Mouse (Mus musculus) neural tube, embryonic 15.5 days (tissue): ENCODE measurements around the gene Kynu. TPM values are rescaled to one million over a fixed set of nuclear protein-coding genes. Genes with fewer than 3 reads are reported as not detected.

Experiments
- ATAC-seq: fragments of 200-750 bp; cut with Nextera tagmentation; 2 replicates; pipeline ENCODE4 v1.8.0; 2017; ENCODE audit warnings: mild to moderate bottlenecking, moderate TSS enrichment, moderate library complexity; ENCODE audit not compliant: low FRiP score
- H3K27ac ChIP-seq: fragments of 300-500 bp; sonication (generic); replicated peaks from 2 replicates; pipeline ENCODE4 v1.5.1; 2015; ENCODE audit warnings: mild to moderate bottlenecking, inconsistent platforms
- H3K27me3 ChIP-seq: fragments of 300-500 bp; sonication (generic); replicated peaks from 2 replicates; pipeline ENCODE4 v1.6.1; 2015; ENCODE audit warnings: inconsistent platforms
- H3K36me3 ChIP-seq: fragments of 300-500 bp; sonication (generic); 2 replicates; pipeline ENCODE4 v1.6.1; 2015; ENCODE audit warnings: inconsistent platforms
- H3K4me1 ChIP-seq: fragments of 300-500 bp; sonication (generic); 2 replicates; pipeline ENCODE4 v1.6.1; 2015; ENCODE audit warnings: inconsistent platforms
- H3K4me2 ChIP-seq: fragments of 300-500 bp; sonication (generic); 2 replicates; pipeline ENCODE4 v1.6.1; 2015; ENCODE audit warnings: inconsistent platforms, mild to moderate bottlenecking, moderate library complexity
- H3K4me3 ChIP-seq: fragments of 300-500 bp; sonication (generic); replicated peaks from 2 replicates; pipeline ENCODE4 v1.5.1; 2015; ENCODE audit warnings: mild to moderate bottlenecking, inconsistent platforms
- H3K9ac ChIP-seq: fragments of 300-500 bp; sonication (generic); replicated peaks from 2 replicates; pipeline ENCODE4 v1.6.1; 2015; ENCODE audit warnings: mild to moderate bottlenecking, inconsistent platforms
- H3K9me3 ChIP-seq: fragments of 300-500 bp; sonication (generic); replicated peaks from 2 replicates; pipeline ENCODE4 v1.6.1; 2016; ENCODE audit warnings: inconsistent platforms
- WGBS: fragments of 180-500 bp; shearing (Covaris S2); methylation state at CpG from one replicate; pipeline ENCODE4 v1.1.7; 2015; ENCODE audit warnings: mixed read lengths; 5-methylcytosine and 5-hydroxymethylcytosine counted together
- polyA plus RNA-seq: library from polyadenylated mRNA; unstranded; fragments of >200 nt; fragmentation: Nextera tagmentation; extraction: Ambion mirVana; gene quantifications from 2 replicates; pipeline ENCODE4 v1.2.1, GENCODE M21; 2015

Gene Kynu
- polyA plus RNA-seq, 1 experiment from 2014 or later: 0.31 TPM

DNA sequence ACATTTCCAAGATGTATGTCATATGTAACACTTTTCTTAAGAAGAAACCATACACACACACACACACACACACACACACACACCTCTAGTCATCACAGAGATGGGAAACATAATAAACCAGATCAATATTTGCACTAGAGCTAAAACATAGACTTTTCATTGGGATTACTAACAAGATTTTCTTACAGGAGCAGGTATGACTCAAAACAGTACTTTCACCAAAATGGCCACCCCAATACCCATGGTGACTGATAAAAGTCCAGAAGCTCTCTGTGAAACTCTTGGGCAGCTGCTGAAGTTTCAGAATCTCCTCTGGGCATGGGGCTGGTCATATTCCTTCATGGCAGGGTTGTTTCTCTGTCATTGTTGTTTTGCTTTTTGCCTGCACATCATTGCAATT lies 114.5 kb downstream of the Kynu start:
- no peaks in the 10 kb centered on the region for H3K27me3 ChIP-seq
- no peak overlapping the region for H3K9ac ChIP-seq
- H3K9me3 ChIP-seq: no peaks in the 10 kb centered on the region
- H3K4me1 ChIP-seq: no peaks in the 10 kb centered on the region
- no peak overlapping the region for H3K27ac ChIP-seq
- no peak for ATAC-seq
- H3K4me3 ChIP-seq: no peak overlapping the region
- no peaks in the 10 kb centered on the region for H3K36me3 ChIP-seq
- H3K4me2 ChIP-seq: no peak overlapping the region

DNA sequence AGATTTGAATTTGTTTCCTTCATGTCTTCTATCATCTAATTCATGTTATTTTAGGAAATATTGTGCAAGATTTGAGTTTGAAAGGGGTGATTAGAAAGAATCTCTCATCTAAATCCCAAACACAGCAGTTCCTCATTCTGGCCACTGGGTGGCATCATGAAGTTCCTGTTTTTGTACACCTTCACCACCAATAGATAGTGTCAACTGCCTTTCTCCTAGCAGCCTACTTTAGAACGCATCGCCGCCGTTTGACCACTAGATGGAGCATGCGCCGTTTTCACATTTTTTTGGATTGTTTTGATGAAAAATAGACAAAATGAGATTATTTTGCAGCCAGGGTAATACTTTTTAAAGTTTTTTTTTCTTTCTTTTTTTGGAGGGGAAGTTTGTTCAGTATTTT lies 118.5 kb downstream of the Kynu start:
- no peak overlapping the region for H3K4me3 ChIP-seq
- ATAC-seq: peak; percentile 87; the same call in 1 of the 2 replicates
- 2% methylated on average over 6 of the region's 6 CpGs for WGBS
- no peaks in the 10 kb centered on the region for H3K27me3 ChIP-seq
- no peak overlapping the region for H3K9ac ChIP-seq
- H3K9me3 ChIP-seq: no peaks in the 10 kb centered on the region
- no peak overlapping the region for H3K27ac ChIP-seq
- H3K4me2 ChIP-seq: no peak overlapping the region
- H3K4me1 ChIP-seq: no peaks in the 10 kb centered on the region
- no peaks in the 10 kb centered on the region for H3K36me3 ChIP-seq

DNA sequence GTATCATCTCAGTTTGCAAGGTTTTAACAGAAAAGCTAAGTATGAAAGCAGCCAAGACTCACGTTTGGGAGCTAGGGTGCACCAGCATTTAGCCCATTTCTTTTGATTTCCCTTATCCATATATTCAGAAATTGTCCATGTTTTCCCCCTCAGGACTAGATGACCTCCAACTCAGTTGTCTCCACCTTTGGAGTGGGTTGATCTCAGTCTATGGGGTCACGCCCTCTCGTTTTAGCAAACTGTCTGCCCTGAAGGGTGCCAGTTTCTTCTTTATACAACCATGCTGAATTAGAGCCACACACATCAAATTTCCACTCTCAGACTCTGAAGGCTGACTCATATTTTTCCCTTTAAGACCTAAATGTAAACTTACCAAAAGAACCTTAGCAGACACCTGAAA lies 119.0 kb downstream of the Kynu start:
- no peak overlapping the region for H3K27ac ChIP-seq
- no peaks in the 10 kb centered on the region for H3K9me3 ChIP-seq
- no peak overlapping the region for H3K4me2 ChIP-seq
- H3K27me3 ChIP-seq: no peaks in the 10 kb centered on the region
- no peak overlapping the region for H3K4me3 ChIP-seq
- 60% methylated on average over 3 of the region's 3 CpGs for WGBS
- no peak for ATAC-seq
- no peak overlapping the region for H3K9ac ChIP-seq
- no peaks in the 10 kb centered on the region for H3K4me1 ChIP-seq
- no peaks in the 10 kb centered on the region for H3K36me3 ChIP-seq

DNA sequence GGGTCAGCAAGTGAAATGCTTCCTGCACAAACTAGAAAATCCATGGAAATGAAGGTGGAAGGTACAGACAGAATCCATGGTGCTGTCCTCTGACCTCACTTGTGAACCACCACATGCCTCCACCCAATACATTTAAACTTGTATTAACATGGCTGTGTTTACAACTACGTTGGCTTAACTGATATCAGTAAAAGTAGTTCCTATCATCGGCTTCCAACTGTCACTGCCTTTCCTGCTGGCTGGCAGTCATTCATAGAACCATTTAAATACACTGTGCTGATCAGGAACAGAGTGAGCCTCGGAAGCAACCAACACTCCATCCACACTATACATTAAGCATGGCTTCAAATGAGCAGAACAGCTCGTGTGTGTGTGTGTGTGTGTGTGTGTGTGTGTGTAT lies 120.1 kb downstream of the Kynu start:
- WGBS: 89% methylated on average over 4 of the region's 4 CpGs
- no peak overlapping the region for H3K4me3 ChIP-seq
- H3K4me2 ChIP-seq: no peak overlapping the region
- no peaks in the 10 kb centered on the region for H3K36me3 ChIP-seq
- H3K27ac ChIP-seq: no peak overlapping the region
- no peak overlapping the region for H3K9ac ChIP-seq
- H3K4me1 ChIP-seq: no peaks in the 10 kb centered on the region
- ATAC-seq: no peak
- H3K27me3 ChIP-seq: no peaks in the 10 kb centered on the region
- H3K9me3 ChIP-seq: no peaks in the 10 kb centered on the region

DNA sequence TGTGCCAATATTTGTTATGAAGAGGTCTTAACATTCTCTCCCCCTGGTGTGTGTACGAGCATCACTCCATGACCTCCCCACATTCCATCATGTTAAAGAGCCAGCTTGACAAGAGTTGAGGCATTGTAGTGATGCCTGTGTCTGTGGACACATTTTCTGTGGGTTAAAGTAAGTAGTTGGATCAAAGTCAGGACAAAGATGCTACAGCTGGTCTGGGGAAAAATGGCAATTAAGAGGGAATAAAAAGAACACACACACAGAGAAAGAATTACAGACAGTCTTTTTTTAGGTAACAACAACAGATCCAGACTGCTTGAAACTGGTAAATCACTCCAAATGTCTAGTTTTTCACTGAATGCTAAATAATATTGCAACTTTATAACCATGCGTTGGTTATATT lies 135.3 kb downstream of the Kynu start:
- no peaks in the 10 kb centered on the region for H3K9me3 ChIP-seq
- no peak overlapping the region for H3K27ac ChIP-seq
- H3K36me3 ChIP-seq: no peaks in the 10 kb centered on the region
- no peaks in the 10 kb centered on the region for H3K4me1 ChIP-seq
- no peaks in the 10 kb centered on the region for H3K27me3 ChIP-seq
- no peak for ATAC-seq
- no peak overlapping the region for H3K4me2 ChIP-seq
- H3K4me3 ChIP-seq: no peak overlapping the region
- WGBS: 85% methylated on average over 2 of the region's 2 CpGs
- no peak overlapping the region for H3K9ac ChIP-seq

DNA sequence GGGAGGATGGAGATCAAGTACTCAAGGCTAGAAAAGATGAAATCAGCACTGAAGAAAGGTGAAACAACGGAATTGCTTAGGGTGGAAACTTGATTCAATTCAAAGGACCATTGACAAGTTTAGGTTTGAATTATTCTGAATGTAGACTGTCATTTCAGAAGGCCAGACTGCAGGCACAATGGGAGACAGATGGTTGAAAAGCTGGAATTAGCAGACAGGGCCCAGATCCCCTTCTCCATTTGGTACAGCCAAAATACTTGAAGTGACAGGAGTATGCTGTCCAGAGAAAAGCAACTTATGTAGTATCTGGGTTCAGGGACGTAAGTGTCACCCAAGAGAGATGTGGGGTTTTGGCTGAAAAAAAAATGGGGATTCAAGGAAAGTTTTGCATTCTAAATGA lies 136.2 kb downstream of the Kynu start:
- H3K36me3 ChIP-seq: no peaks in the 10 kb centered on the region
- WGBS: 96% methylated on average over 2 of the region's 2 CpGs
- no peak for ATAC-seq

DNA sequence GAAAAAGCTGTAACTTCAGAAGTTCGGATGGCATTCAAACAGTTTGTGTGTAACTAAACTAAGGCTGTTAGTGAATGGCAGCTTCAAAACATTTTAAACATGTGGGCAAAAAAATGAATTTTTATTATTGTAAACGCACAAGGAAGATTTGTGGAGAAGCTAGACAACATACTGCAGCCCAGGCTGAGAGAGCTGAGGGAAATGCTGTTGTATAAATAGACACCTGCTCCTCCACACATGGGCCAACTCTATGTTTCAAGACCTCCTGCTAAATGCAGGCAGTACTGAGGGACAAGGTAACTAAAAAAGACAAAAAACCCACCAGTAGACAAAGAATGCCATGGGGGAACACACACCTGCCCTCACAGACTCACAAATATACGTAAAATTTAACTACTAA lies 140.5 kb downstream of the Kynu start:
- Histone ChIP-seq H3K4me3 (no peak overlapping the region), H3K4me1 (no peaks in the 10 kb centered on the region), H3K27ac (no peak overlapping the region), H3K9me3 (no peaks in the 10 kb centered on the region), H3K36me3 (no peaks in the 10 kb centered on the region), H3K27me3 (no peaks in the 10 kb centered on the region), H3K9ac (no peak overlapping the region), H3K4me2 (no peak overlapping the region)
- no peak for ATAC-seq
- WGBS: 84% methylated on average over 3 of the region's 3 CpGs

More for the DNA sequence above, 136.2 kb downstream of the Kynu start:
- no peak overlapping the region for H3K27ac ChIP-seq
- H3K27me3 ChIP-seq: no peaks in the 10 kb centered on the region
- H3K4me3 ChIP-seq: no peak overlapping the region
- H3K9ac ChIP-seq: no peak overlapping the region
- no peaks in the 10 kb centered on the region for H3K4me1 ChIP-seq
- no peak overlapping the region for H3K4me2 ChIP-seq
- no peaks in the 10 kb centered on the region for H3K9me3 ChIP-seq

DNA sequence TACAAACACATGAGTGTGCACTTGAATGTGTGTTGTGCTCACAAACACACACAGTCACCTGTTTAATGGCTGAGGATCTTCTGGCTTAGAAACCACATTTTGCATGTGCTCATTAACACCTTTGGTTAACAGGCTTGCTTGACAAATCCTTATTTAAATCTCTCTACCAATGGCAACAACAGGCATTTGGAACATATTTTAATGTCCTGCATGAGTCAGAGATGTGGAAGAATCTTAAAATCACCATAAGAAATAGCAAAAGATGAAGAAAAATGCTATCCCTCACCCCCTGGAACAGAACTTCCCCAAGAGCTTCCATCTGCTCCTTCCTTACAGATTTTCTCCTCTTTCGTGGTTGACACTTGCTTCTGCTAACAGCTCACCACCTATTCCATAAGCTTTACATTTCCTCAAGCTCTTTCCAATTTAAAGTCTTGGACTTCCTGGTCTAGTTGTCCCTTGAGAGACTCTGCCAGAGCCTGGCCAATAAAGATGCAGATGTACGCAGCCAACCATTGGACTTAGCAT lies 157.5 kb downstream of the Kynu start:
- no peak for ATAC-seq
- Histone ChIP-seq H3K9me3 (no peaks in the 10 kb centered on the region), H3K36me3 (no peaks in the 10 kb centered on the region), H3K9ac (no peak overlapping the region), H3K4me3 (no peak overlapping the region), H3K27me3 (no peaks in the 10 kb centered on the region), H3K4me1 (no peaks in the 10 kb centered on the region), H3K4me2 (no peak overlapping the region), H3K27ac (no peak overlapping the region)
- 94% methylated on average over 2 of the region's 2 CpGs for WGBS

DNA sequence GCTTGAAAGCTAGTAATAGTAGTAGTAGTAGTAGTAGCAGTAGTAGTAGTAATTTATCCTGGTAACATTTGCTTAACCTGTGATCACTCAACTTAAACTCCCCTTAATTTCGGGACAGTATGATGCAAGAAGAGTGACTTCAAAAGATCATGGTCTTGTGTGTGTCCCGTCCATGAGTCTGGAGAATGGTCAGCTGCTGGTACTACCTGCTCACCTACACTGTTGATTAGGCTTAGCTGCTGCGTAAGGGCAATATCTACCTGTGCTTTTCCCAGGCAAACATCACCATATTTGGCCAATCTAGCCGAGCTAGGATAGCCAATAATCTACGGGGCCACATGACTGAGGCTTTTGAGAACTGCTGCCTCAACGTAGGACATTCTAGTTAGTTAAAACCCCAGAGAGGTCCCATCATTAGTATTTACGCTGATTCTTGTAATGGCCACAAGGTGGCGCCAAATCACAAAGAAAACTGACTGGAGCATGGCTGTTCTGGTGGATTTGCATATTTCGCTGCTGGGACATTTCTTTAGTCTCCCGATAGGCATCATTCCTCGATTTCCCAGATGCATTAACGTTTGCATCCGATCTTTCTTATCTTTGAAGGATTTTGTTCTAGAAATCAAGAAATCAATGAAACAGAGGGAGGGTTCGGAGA lies 167.4 kb downstream of the Kynu start:
- Histone ChIP-seq H3K4me2 (peak overlapping the region; percentile 54), H3K36me3 (no peaks in the 10 kb centered on the region), H3K27ac (no peak overlapping the region), H3K9ac (peak overlapping the region; percentile 42; the same call in 1 of the 2 replicates), H3K4me1 (peaks cover 5% of the 10 kb centered on the region; the same call in 1 of the 2 replicates), H3K4me3 (peak overlapping the region; percentile 25), H3K9me3 (no peaks in the 10 kb centered on the region), H3K27me3 (no peaks in the 10 kb centered on the region)
- 18% methylated on average over 14 of the region's 14 CpGs for WGBS
- peak; percentile 92 for ATAC-seq

DNA sequence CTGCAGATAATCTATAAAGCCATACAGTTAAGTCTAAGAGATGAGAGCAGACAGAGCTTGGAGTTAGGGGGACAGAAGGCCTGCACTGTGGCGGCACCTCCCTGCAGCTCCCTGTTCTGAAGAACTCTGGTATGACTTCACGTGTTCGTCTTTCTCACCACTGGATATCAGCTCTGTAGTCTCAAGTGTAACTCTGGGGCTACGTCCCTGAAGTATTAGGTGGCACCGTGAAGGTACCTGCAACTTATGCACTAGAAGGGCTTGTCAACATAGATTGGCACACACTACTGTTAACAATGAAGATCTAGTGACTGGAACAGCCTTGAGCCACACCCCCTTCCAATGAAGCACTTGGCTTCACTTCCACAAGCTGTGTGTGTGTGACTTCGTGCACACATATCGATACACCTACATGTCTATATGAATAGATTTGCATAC lies 168.0 kb downstream of the Kynu start:
- WGBS: 66% methylated on average over 7 of the region's 7 CpGs
- Histone ChIP-seq H3K4me2 (peak overlapping the region; percentile 54), H3K9me3 (no peaks in the 10 kb centered on the region), H3K27me3 (no peaks in the 10 kb centered on the region), H3K4me3 (peak overlapping the region; percentile 25), H3K9ac (peak overlapping the region; percentile 42; the same call in 1 of the 2 replicates), H3K36me3 (no peaks in the 10 kb centered on the region), H3K4me1 (peaks cover 5% of the 10 kb centered on the region; the same call in 1 of the 2 replicates), H3K27ac (no peak overlapping the region)
- ATAC-seq: peak; percentile 71

DNA sequence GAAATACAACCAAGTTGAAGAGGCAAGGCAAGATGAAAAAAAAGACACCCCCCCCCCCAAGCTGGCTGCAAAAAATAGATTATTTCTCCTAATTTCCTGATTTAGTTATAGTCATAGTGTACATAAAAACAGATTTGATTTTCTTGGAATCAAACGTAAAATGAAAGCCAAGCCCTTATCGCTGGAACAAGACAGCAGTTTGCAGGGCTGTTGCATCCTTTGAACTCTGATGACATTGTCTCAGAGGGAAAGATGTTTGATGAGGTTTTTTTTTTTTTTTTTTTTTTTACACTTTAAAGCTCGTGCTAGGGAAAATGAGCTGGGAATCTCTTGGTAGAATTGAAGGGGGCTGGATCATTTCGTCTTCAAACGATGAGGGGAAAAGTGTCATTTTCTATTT lies 172.1 kb downstream of the Kynu start:
- no peak overlapping the region for H3K9ac ChIP-seq
- H3K27me3 ChIP-seq: no peaks in the 10 kb centered on the region
- 69% methylated on average over 5 of the region's 5 CpGs for WGBS
- H3K9me3 ChIP-seq: no peaks in the 10 kb centered on the region
- H3K4me3 ChIP-seq: no peak overlapping the region
- no peak overlapping the region for H3K4me2 ChIP-seq
- no peak overlapping the region for H3K27ac ChIP-seq
- ATAC-seq: no peak
- peaks cover 5% of the 10 kb centered on the region; the same call in 1 of the 2 replicates for H3K4me1 ChIP-seq
- no peaks in the 10 kb centered on the region for H3K36me3 ChIP-seq

DNA sequence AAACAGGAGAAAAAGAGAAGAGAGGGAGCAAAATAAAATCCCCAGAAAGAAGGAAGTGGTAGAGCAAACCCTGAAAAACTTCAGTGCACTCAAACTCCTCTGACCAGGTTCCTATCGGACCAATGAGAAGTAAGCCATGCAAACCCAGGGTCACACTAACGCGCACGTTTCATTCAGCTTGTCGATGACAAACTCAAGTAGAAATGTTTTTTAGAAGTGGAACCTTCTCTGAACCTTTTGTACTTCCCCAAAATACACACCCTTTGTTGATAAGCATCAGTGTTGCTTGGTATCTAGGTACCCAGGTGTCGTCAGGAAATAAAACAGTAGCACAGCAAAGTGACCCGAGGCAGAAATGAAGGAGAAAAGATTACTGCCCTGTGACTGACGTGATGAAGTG lies 172.6 kb downstream of the Kynu start:
- H3K4me3 ChIP-seq: no peak overlapping the region
- no peak overlapping the region for H3K9ac ChIP-seq
- H3K9me3 ChIP-seq: no peaks in the 10 kb centered on the region
- 87% methylated on average over 8 of the region's 8 CpGs for WGBS
- H3K36me3 ChIP-seq: no peaks in the 10 kb centered on the region
- no peak overlapping the region for H3K4me2 ChIP-seq
- no peak for ATAC-seq
- H3K4me1 ChIP-seq: peaks cover 5% of the 10 kb centered on the region; the same call in 1 of the 2 replicates
- no peaks in the 10 kb centered on the region for H3K27me3 ChIP-seq
- no peak overlapping the region for H3K27ac ChIP-seq
